Mouse (Mus musculus) lung, embryonic 16.5 days (tissue): ENCODE data around the gene Rnf185. TPM values are rescaled to one million over a fixed set of nuclear protein-coding genes. Genes with fewer than 3 reads are reported as not detected.

Source experiments
- ATAC-seq: fragments of 200-750 bp; cut with Nextera tagmentation; 2 replicates; pipeline ENCODE4 v1.8.0; 2017; ENCODE audit warnings: low read depth, mild to moderate bottlenecking, moderate library complexity
- H3K27ac ChIP-seq: fragments of 300-500 bp; sonication (generic); 2 replicates; pipeline ENCODE4 v1.5.1; 2014; ENCODE audit warnings: mild to moderate bottlenecking, control low read depth, low read length
- H3K27me3 ChIP-seq: fragments of 300-500 bp; sonication (generic); 2 replicates; pipeline ENCODE4 v1.6.1; 2014; ENCODE audit warnings: low read depth, low read length, mixed read lengths; ENCODE audit not compliant: control insufficient read depth, insufficient read depth
- H3K36me3 ChIP-seq: fragments of 300-500 bp; sonication (generic); 2 replicates; pipeline ENCODE4 v1.6.1; 2014; ENCODE audit warnings: low read length; ENCODE audit not compliant: control insufficient read depth, insufficient read depth
- H3K4me1 ChIP-seq: fragments of 300-500 bp; sonication (generic); replicated peaks from 2 replicates; pipeline ENCODE4 v1.6.1; 2014; ENCODE audit warnings: low read length, mixed read lengths; ENCODE audit not compliant: control insufficient read depth, insufficient read depth
- H3K4me2 ChIP-seq: fragments of 300-500 bp; sonication (generic); 2 replicates; pipeline ENCODE4 v1.6.1; 2014; ENCODE audit warnings: low read depth, low read length, control low read depth
- H3K4me3 ChIP-seq: fragments of 300-500 bp; sonication (generic); 2 replicates; pipeline ENCODE4 v1.5.1; 2014; ENCODE audit warnings: mild to moderate bottlenecking, low read length, control low read depth
- H3K9ac ChIP-seq: fragments of 300-500 bp; sonication (generic); 2 replicates; pipeline ENCODE4 v1.6.1; 2014; ENCODE audit warnings: low read length, control low read depth
- H3K9me3 ChIP-seq: fragments of 300-500 bp; sonication (generic); 2 replicates; pipeline ENCODE4 v1.6.1; 2016; ENCODE audit warnings: low read length; ENCODE audit not compliant: control insufficient read depth
- WGBS: fragments of 180-500 bp; shearing (Covaris S2); extraction: QIAGEN DNeasy Blood & Tissue Kit; methylation state at CpG from one replicate; pipeline ENCODE4 v1.1.7; 2014; 5-methylcytosine and 5-hydroxymethylcytosine counted together
- polyA plus RNA-seq: library from polyadenylated mRNA; unstranded; fragments of >200 nt; fragmentation: Nextera tagmentation; extraction: Ambion mirVana; gene quantifications from 2 replicates; pipeline ENCODE4 v1.2.1, GENCODE M21; 2015

Gene Rnf185
- polyA plus RNA-seq, 1 experiment from 2014 or later = 31.2 TPM

- ATAC-seq = no peak
- no peaks in the 10 kb centered on the region for H3K9me3 ChIP-seq
- H3K4me2 ChIP-seq = no peak overlapping the region
- no peaks in the 10 kb centered on the region for H3K27me3 ChIP-seq
- H3K4me1 ChIP-seq = no peaks in the 10 kb centered on the region
- WGBS = 88% methylated on average over 4 of the region's 4 CpGs
- no peak overlapping the region for H3K9ac ChIP-seq
- no peak overlapping the region for H3K4me3 ChIP-seq
- no peak overlapping the region for H3K27ac ChIP-seq
- peaks cover 4% of the 10 kb centered on the region for H3K36me3 ChIP-seq
Observed at GRCm38 (mm10) chr11:3433809-3434208, 18.4 kb downstream of the Rnf185 start.

- H3K9ac ChIP-seq = no peak overlapping the region
- WGBS = 86% methylated on average over 6 of the region's 6 CpGs
- no peak overlapping the region for H3K27ac ChIP-seq
- no peaks in the 10 kb centered on the region for H3K9me3 ChIP-seq
- H3K27me3 ChIP-seq = no peaks in the 10 kb centered on the region
- no peak for ATAC-seq
- peaks cover 4% of the 10 kb centered on the region for H3K36me3 ChIP-seq
- H3K4me3 ChIP-seq = no peak overlapping the region
- no peaks in the 10 kb centered on the region for H3K4me1 ChIP-seq
- H3K4me2 ChIP-seq = no peak overlapping the region
Observed at GRCm38 (mm10) chr11:3431976-3432603, 20.1 kb downstream of the Rnf185 start.

GRCm38 (mm10) chr11:3431515-3431914, 20.6 kb downstream of the Rnf185 start:
- no peaks in the 10 kb centered on the region for H3K27me3 ChIP-seq
- no peak overlapping the region for H3K27ac ChIP-seq
- no peak for ATAC-seq
- no peak overlapping the region for H3K4me2 ChIP-seq
- no peaks in the 10 kb centered on the region for H3K9me3 ChIP-seq
- H3K36me3 ChIP-seq = peaks cover 4% of the 10 kb centered on the region
- H3K4me1 ChIP-seq = no peaks in the 10 kb centered on the region
- H3K9ac ChIP-seq = no peak overlapping the region
- 85% methylated on average over 3 of the region's 3 CpGs for WGBS
- H3K4me3 ChIP-seq = no peak overlapping the region

- Histone ChIP-seq H3K36me3 (peaks cover 15% of the 10 kb centered on the region), H3K4me3 (no peak overlapping the region), H3K27me3 (no peaks in the 10 kb centered on the region), H3K9me3 (no peaks in the 10 kb centered on the region), H3K4me2 (no peak overlapping the region), H3K9ac (no peak overlapping the region), H3K4me1 (no peaks in the 10 kb centered on the region), H3K27ac (no peak overlapping the region)
- WGBS = 84% methylated on average over 7 of the region's 7 CpGs
- ATAC-seq = no peak
Observed at GRCm38 (mm10) chr11:3428632-3429031, 23.5 kb downstream of the Rnf185 start.

- Histone ChIP-seq H3K4me3 (no peak overlapping the region), H3K36me3 (peaks cover 17% of the 10 kb centered on the region), H3K4me1 (no peaks in the 10 kb centered on the region), H3K27me3 (no peaks in the 10 kb centered on the region), H3K9ac (no peak overlapping the region), H3K27ac (no peak overlapping the region), H3K9me3 (no peaks in the 10 kb centered on the region), H3K4me2 (no peak overlapping the region)
- ATAC-seq = no peak
- WGBS = 84% methylated on average over 3 of the region's 3 CpGs
Observed at GRCm38 (mm10) chr11:3427697-3428230, 24.4 kb downstream of the Rnf185 start.

GRCm38 (mm10) chr11:3422242-3422641, 29.9 kb downstream of the Rnf185 start:
- no peaks in the 10 kb centered on the region for H3K9me3 ChIP-seq
- ATAC-seq = no peak
- H3K4me2 ChIP-seq = no peak overlapping the region
- no peak overlapping the region for H3K4me3 ChIP-seq
- H3K9ac ChIP-seq = no peak overlapping the region
- H3K36me3 ChIP-seq = peaks cover 17% of the 10 kb centered on the region
- WGBS = 83% methylated on average over 4 of the region's 4 CpGs
- no peaks in the 10 kb centered on the region for H3K27me3 ChIP-seq
- H3K4me1 ChIP-seq = no peaks in the 10 kb centered on the region
- no peak overlapping the region for H3K27ac ChIP-seq

GRCm38 (mm10) chr11:3418741-3419140, 33.4 kb downstream of the Rnf185 start:
- Histone ChIP-seq H3K4me2 (no peak overlapping the region), H3K4me1 (no peaks in the 10 kb centered on the region), H3K4me3 (no peak overlapping the region), H3K27me3 (no peaks in the 10 kb centered on the region), H3K9me3 (no peaks in the 10 kb centered on the region), H3K27ac (peak overlapping the region; percentile 76), H3K36me3 (peaks cover 17% of the 10 kb centered on the region), H3K9ac (no peak overlapping the region)
- WGBS = 56% methylated on average over 4 of the region's 4 CpGs
- peak; percentile 36; the same call in 1 of the 2 replicates for ATAC-seq

GRCm38 (mm10) chr11:3417795-3418194, 34.4 kb downstream of the Rnf185 start:
- Histone ChIP-seq H3K36me3 (peaks cover 14% of the 10 kb centered on the region), H3K27ac (no peak overlapping the region), H3K4me3 (no peak overlapping the region), H3K27me3 (no peaks in the 10 kb centered on the region), H3K9me3 (no peaks in the 10 kb centered on the region), H3K9ac (no peak overlapping the region), H3K4me2 (no peak overlapping the region), H3K4me1 (no peaks in the 10 kb centered on the region)
- ATAC-seq = no peak
- WGBS = 65% methylated on average over 6 of the region's 6 CpGs

GRCm38 (mm10) chr11:3416399-3416798, 35.8 kb downstream of the Rnf185 start:
- Histone ChIP-seq H3K9me3 (no peaks in the 10 kb centered on the region), H3K27me3 (no peaks in the 10 kb centered on the region), H3K36me3 (peaks cover 14% of the 10 kb centered on the region), H3K4me1 (no peaks in the 10 kb centered on the region), H3K4me3 (no peak overlapping the region), H3K9ac (no peak overlapping the region), H3K4me2 (no peak overlapping the region), H3K27ac (no peak overlapping the region)
- no peak for ATAC-seq
- 89% methylated on average over 3 of the region's 3 CpGs for WGBS
